Mouse (Mus musculus) ES-Bruce4 (cell line): ENCODE data around the gene Zfp14. TPM values are rescaled to one million over a fixed set of nuclear protein-coding genes. Genes with fewer than 3 reads are reported as not detected.

ENCODE experiments used
- H3K27ac ChIP-seq: 2 replicates; pipeline ENCODE4 v1.5.1; 2012; ENCODE audit warnings: low read length, inconsistent platforms; ENCODE audit not compliant: insufficient read depth
- H3K27me3 ChIP-seq: 2 replicates; pipeline ENCODE4 v1.6.1; 2012; ENCODE audit warnings: mild to moderate bottlenecking, low read length, inconsistent platforms; ENCODE audit not compliant: control insufficient read depth, poor library complexity, insufficient read depth, severe bottlenecking
- H3K36me3 ChIP-seq: 2 replicates; pipeline ENCODE4 v1.6.1; 2012; ENCODE audit warnings: inconsistent platforms, mild to moderate bottlenecking, low read length, moderate library complexity; ENCODE audit not compliant: control insufficient read depth, poor library complexity, insufficient read depth, severe bottlenecking
- H3K4me1 ChIP-seq: one replicate; pipeline ENCODE4 v1.8.1; 2011; ENCODE audit warnings: low read length; ENCODE audit not compliant: control insufficient read depth, insufficient read depth
- H3K4me3 ChIP-seq: 2 replicates; pipeline ENCODE4 v1.5.1; 2011; ENCODE audit warnings: low read depth, mild to moderate bottlenecking, low read length
- H3K9ac ChIP-seq: 2 replicates; pipeline ENCODE4 v1.6.1; 2012; ENCODE audit warnings: low read depth, mild to moderate bottlenecking, inconsistent platforms; ENCODE audit not compliant: poor library complexity, severe bottlenecking
- H3K9me3 ChIP-seq: replicated peaks from 2 replicates; pipeline ENCODE4 v1.6.1; 2012; ENCODE audit warnings: mild to moderate bottlenecking, low read length, inconsistent platforms; ENCODE audit not compliant: control insufficient read depth, poor library complexity, insufficient read depth, severe bottlenecking
- CTCF ChIP-seq: IDR thresholded peaks from one replicate; pipeline ENCODE4 v1.8.1; 2011; ENCODE audit warnings: low read depth, low read length
- EP300 ChIP-seq: IDR thresholded peaks from 2 replicates; pipeline ENCODE4 v1.6.1; 2011; ENCODE audit warnings: low read depth, low read length; ENCODE audit not compliant: insufficient read depth
- POLR2A ChIP-seq: IDR thresholded peaks from one replicate; pipeline ENCODE4 v1.8.1; 2011; ENCODE audit warnings: low read length; ENCODE audit not compliant: insufficient read depth
- polyA plus RNA-seq: library from polyadenylated mRNA; stranded (reverse); fragments of >200 nt; gene quantifications from 2 replicates; pipeline ENCODE4 v1.2.4, GENCODE M21; 2011; ENCODE audit warnings: low read depth; ENCODE audit not compliant: missing spikeins, insufficient read depth, insufficient read length

The Zfp14 gene
- 1.2 and 2.8 TPM in 2 replicates for polyA plus RNA-seq

DNA sequence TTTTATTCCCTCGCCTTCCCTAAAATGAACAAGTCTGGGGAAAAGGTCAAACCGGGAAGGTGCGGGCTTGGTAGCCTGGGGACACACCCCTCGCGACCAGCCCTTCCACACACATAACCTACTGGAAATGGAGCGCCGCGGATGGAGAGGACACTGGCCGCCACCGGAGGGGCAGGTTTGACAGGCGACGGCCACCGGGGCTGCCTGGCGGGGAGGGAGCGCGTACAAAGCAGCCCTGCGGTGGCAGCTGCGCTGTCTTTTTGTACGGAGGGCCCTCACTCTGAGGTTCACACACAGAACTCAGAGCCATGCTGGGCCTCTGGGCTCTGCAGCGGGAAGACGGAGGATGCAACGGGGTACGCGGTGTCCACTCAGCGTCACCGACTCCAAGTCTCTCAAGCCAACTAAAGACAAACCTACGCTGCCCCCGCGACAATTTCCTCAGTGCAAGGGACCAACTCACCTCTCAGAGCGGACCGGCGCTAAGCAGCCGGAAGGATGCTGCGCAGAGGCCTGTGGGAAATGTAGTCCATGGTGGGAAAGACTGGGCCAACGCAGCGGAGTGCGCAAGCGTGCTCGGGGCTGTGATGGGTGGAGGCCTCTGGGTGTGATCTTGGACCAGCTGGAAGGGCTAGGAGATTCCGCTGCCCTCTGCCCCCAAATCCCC, at the start of gene Zfp14:
TSS of gene Zfp14 (minus strand) at position 499 of the 667 bp plus-strand sequence.
- Histone ChIP-seq H3K27ac (no peak within 1 kb of the TSS), H3K4me3 (peak within 1 kb of the TSS; percentile 92), H3K36me3 (0 out of 2 replicates have a peak, but pooled peaks cover 5% of the 10 kb centered on the region), H3K9ac (peak within 1 kb of the TSS; percentile 44), H3K9me3 (no peaks in the 10 kb centered on the region), H3K4me1 (no peaks in the 10 kb centered on the region), H3K27me3 (no peaks in the 10 kb centered on the region)
- TF ChIP-seq POLR2A (no peak), EP300 (no peak), CTCF (no peak)

DNA sequence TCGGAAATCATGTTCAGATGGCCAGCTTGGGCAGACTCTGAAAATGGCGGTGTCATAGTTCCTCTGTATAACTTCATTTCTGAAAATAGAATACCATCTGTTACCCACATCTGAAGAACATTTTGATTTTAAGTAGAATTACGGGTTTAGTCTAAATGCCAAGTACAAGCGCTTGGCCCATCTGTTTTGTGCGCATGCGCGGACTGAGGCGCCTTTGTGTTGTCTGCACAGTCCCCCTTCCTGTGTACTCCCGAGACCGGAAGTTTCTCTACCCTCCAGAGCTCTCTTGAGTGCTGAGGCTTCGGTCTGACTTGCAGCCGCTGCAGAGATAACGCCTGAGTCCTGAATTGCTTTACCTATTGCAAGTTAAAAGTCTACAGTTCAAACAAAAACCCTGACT, 48.1 kb upstream of the Zfp14 start:
- Histone ChIP-seq H3K9ac (no peak overlapping the region), H3K4me3 (peak overlapping the region; percentile 54; the same call in 1 of the 2 replicates), H3K9me3 (0 out of 2 replicates have a peak, but pooled peaks cover 5% of the 10 kb centered on the region), H3K27me3 (no peaks in the 10 kb centered on the region), H3K27ac (no peak overlapping the region), H3K36me3 (peaks cover 16% of the 10 kb centered on the region), H3K4me1 (no peaks in the 10 kb centered on the region)
- TF ChIP-seq CTCF = no peak
- TF ChIP-seq POLR2A = no peak
- no peak for TF ChIP-seq EP300

DNA sequence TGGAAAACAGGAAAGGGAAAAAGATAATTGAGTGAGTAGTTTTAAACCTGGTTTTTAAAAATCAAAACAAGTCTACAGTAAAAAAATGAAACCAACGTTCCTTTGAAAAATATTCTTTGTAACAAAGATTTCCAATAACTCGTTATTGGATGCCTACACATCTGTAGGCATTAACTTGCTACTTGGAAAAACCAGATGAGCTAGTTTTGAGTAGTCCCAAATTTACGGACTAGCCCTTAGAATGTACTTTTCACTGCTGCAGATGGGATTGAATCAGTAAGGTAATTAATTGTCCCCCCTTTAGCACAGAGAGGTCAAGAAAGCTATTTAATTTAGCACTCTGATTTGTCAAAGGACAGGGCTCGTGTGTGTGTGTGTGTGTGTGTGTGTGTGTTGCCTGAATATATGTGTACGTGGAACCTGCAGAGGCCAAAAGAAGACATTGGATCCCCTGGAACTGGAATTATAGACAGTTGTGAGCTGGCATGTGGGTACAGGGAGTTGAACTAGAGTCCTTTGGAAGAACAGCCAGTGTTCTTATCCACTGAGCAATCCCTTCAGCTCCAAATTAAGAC, 44.5 kb upstream of the Zfp14 start:
- H3K36me3 ChIP-seq = no peaks in the 10 kb centered on the region
- H3K27me3 ChIP-seq = no peaks in the 10 kb centered on the region
- H3K27ac ChIP-seq = peak overlapping the region; percentile 20; the same call in 1 of the 2 replicates
- TF ChIP-seq POLR2A (no peak), CTCF (no peak), EP300 (no peak)
- no peaks in the 10 kb centered on the region for H3K9me3 ChIP-seq
- H3K9ac ChIP-seq = peak overlapping the region; percentile 77
- H3K4me1 ChIP-seq = no peaks in the 10 kb centered on the region
- H3K4me3 ChIP-seq = peak overlapping the region; percentile 51

DNA sequence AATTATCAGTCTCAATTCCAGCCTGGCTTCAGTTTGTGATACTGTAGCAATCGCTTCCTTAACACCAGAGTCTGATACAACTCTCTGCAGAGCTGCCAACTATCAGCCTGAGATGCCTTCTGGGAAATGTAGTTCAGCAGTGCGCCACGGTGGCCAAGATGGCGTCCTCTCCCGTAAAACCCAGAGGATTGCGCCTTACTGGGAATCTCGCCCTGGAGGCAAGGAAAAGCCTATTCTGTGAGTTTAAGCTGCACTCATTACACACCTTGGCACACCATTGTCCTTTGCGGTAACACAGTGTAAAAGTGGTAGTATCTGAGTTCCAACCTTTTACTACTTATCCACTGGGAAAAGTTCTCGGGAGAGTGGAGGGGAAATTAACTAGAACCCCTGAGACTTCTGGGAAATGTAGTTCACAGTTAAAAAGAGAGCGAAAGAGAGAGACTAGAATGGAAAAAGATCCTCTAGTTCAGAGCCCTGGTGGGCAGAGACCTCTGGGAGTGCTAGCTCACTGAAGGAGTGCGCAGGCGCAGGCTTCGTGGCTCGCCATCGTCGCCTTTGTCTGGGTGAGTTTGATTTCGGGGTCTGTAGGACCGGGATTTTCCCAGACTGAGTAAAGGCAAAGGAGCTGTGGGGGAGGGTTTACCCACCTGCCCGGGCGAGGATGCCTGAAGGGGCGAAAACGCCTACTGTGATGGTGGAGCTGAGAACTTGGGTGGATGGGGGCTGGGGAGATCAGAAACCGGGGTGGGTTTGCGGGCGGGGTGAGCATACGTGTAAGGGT, 43.7 kb upstream of the Zfp14 start, which contains the start of gene Zfp260:
TSS of gene Zfp260 (plus strand) at position 132 of the 784 bp plus-strand sequence.
- Histone ChIP-seq H3K4me3 (peak within 1 kb of the TSS; percentile 88), H3K27me3 (no peaks in the 10 kb centered on the region), H3K27ac (peak within 1 kb of the TSS; percentile 98), H3K36me3 (no peaks in the 10 kb centered on the region), H3K9ac (peak within 1 kb of the TSS; percentile 77), H3K9me3 (no peaks in the 10 kb centered on the region), H3K4me1 (no peaks in the 10 kb centered on the region)
- TF ChIP-seq EP300 (no peak), CTCF (no peak), POLR2A (peak; percentile 35)

DNA sequence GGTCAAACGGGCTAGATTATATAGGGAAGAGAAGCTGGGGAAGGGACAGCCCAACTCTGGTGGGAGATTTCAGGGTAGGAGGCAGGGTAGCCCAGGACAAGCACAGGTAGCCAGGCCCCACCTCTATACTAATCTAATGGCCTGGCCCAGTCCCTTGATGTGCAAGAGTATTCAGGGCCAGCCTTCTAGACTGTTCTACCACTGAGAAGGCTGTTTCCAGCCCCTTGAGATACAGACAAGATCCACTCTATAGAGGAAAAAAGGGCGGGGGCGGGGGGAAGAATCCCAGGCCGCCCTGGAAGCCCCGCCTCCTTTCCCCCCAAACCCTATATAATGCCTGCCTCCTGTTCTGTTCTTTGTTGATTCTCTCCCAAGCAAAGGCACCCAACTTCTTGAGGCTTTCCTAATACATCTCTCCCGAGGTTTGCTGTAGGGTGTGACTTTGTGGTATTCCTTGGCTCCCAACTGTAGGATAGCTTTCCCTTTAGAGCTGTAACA, 42.8 kb upstream of the Zfp14 start:
- Histone ChIP-seq H3K9me3 (no peaks in the 10 kb centered on the region), H3K4me1 (no peaks in the 10 kb centered on the region), H3K27ac (peak overlapping the region; percentile 76), H3K36me3 (no peaks in the 10 kb centered on the region), H3K4me3 (peak overlapping the region; percentile 27; the same call in 1 of the 2 replicates), H3K9ac (peak overlapping the region; percentile 77), H3K27me3 (no peaks in the 10 kb centered on the region)
- TF ChIP-seq CTCF = no peak
- TF ChIP-seq EP300 = no peak
- no peak for TF ChIP-seq POLR2A
